11 mouse cellular contexts compared by ENCODE assay signal in genomic region chrX:160153147-160153815, GRCm38 (mm10). TPM values are rescaled to one million over a fixed set of nuclear protein-coding genes. Genes with fewer than 3 reads are reported as not detected.
A peak's percentile ranks its signal among the peaks of the same experiment; 100 is the strongest.
DNase-seq lines count a peak whose midpoint lies in the region; ATAC-seq lines count a peak whose summit lies in the region.
"Had no signal": no experiment of that assay in that cellular context is flagged by ENCODE, and none has a peak within 500 bp of the region (broad histone marks: within the 10 kb centered on the region; RNA-seq: fewer than 3 reads in every experiment).

No protein-coding gene starts in this region.

- ATAC-seq in embryonic facial prominence, embryonic 11.5 days (replicated peaks; ENCODE audit: insufficient number of reproducible peaks, low FRiP score, low TSS enrichment, low read depth): no peak

- DNase-seq in embryonic facial prominence, embryonic 11.5 days (ENCODE audit: low spot score): peak; percentile 28
- no peak for DNase-seq in embryonic facial prominence, embryonic 10.5 days (ENCODE audit: low spot score)
- DNase-seq in layer of hippocampus, adult 11-12 months (ENCODE audit: low spot score): peak; percentile 4
- no peak for DNase-seq in layer of hippocampus, adult 9-10 months (ENCODE audit: low spot score)
- peak; percentile 9 for DNase-seq in thymus, postnatal 0 days (ENCODE audit: low spot score)
- no peak for DNase-seq in thymus, postnatal 10 days (ENCODE audit: low spot score in 2 of 2)
- no peak for DNase-seq in ovary, postnatal 14 days (ENCODE audit: low spot score)
- DNase-seq in spleen, adult 18-20 months: no peak
- DNase-seq: adrenal gland, postnatal 25 days; cerebellum, postnatal 25 days had no signal

- no peak overlapping the region for H3K4me3 ChIP-seq in embryonic facial prominence, embryonic 11.5 days (ENCODE audit: low read depth, low read length)
- H3K4me3 ChIP-seq in embryonic facial prominence, embryonic 10.5 days: no peak overlapping the region
- H3K4me3 ChIP-seq: neural tube, embryonic 12.5 days had no signal

- H3K27me3 ChIP-seq in embryonic facial prominence, embryonic 11.5 days (ENCODE audit: control insufficient read depth, insufficient read depth, low read length): no peaks in the 10 kb centered on the region
- peaks cover 32% of the 10 kb centered on the region for H3K27me3 ChIP-seq in embryonic facial prominence, embryonic 10.5 days (replicated peaks; ENCODE audit: low read depth, poor library complexity, severe bottlenecking)
- H3K27me3 ChIP-seq: neural tube, embryonic 12.5 days had no signal

- 59% methylated on average over 4 of the region's 4 CpGs for WGBS in embryonic facial prominence, embryonic 11.5 days
- WGBS in embryonic facial prominence, embryonic 10.5 days: 65% methylated on average over 4 of the region's 4 CpGs

- H3K9me3 ChIP-seq in embryonic facial prominence, embryonic 11.5 days (replicated peaks; ENCODE audit: control insufficient read depth, low read length): no peaks in the 10 kb centered on the region
- no peaks in the 10 kb centered on the region for H3K9me3 ChIP-seq in embryonic facial prominence, embryonic 10.5 days
- H3K9me3 ChIP-seq: neural tube, embryonic 12.5 days had no signal

- no peaks in the 10 kb centered on the region for H3K4me1 ChIP-seq in embryonic facial prominence, embryonic 11.5 days (ENCODE audit: control insufficient read depth, insufficient read depth, low read length)
- no peaks in the 10 kb centered on the region for H3K4me1 ChIP-seq in embryonic facial prominence, embryonic 10.5 days
- H3K4me1 ChIP-seq: neural tube, embryonic 12.5 days had no signal

- no peak overlapping the region for H3K4me2 ChIP-seq in embryonic facial prominence, embryonic 11.5 days (ENCODE audit: low read depth, low read length)
- H3K4me2 ChIP-seq: neural tube, embryonic 12.5 days had no signal

- no peaks in the 10 kb centered on the region for H3K36me3 ChIP-seq in embryonic facial prominence, embryonic 11.5 days (replicated peaks; ENCODE audit: control insufficient read depth, insufficient read depth, low read depth, low read length)
- H3K36me3 ChIP-seq in embryonic facial prominence, embryonic 10.5 days (replicated peaks): no peaks in the 10 kb centered on the region
- H3K36me3 ChIP-seq: neural tube, embryonic 12.5 days had no signal

- H3K9ac ChIP-seq in embryonic facial prominence, embryonic 11.5 days (replicated peaks; ENCODE audit: low read length): no peak overlapping the region
- H3K9ac ChIP-seq: neural tube, embryonic 12.5 days had no signal

- H3K27ac ChIP-seq in embryonic facial prominence, embryonic 11.5 days (replicated peaks; ENCODE audit: low read depth, low read length): no peak overlapping the region
- no peak overlapping the region for H3K27ac ChIP-seq in embryonic facial prominence, embryonic 10.5 days (replicated peaks)
- H3K27ac ChIP-seq: neural tube, embryonic 12.5 days had no signal

RNA-seq across cellular contexts. Expression of gene Pdha1, which starts 15.1 kb away (rescaled TPM):
- polyA plus RNA-seq in embryonic facial prominence, embryonic 11.5 days (2014; fragmentation: Nextera tagmentation; extraction: Ambion mirVana): 102 and 106 TPM in 2 replicates
- 97.0 and 97.3 TPM in 2 replicates for polyA plus RNA-seq in embryonic facial prominence, embryonic 10.5 days (2016; fragmentation: Nextera tagmentation; extraction: Ambion mirVana)
- polyA plus RNA-seq in thymus, postnatal 0 days (2015; fragmentation: Nextera tagmentation; extraction: Ambion mirVana): 120 and 121 TPM in 2 replicates

Comparison
In these comparisons a context has a peak if more than half of its experiments do, and no peak if none do; other contexts are left out.
1. DNase-seq: peak in embryonic facial prominence, embryonic 11.5 days (single experiment), layer of hippocampus, adult 11-12 months (single experiment) and thymus, postnatal 0 days (single experiment); none in embryonic facial prominence, embryonic 10.5 days (single experiment), layer of hippocampus, adult 9-10 months (single experiment), thymus, postnatal 10 days (0 of 2), ovary, postnatal 14 days (single experiment) and spleen, adult 18-20 months (0 of 2).